Mouse (Mus musculus): Measurements from ENCODE around the gene Kcnj1.

Kcnj1 gene

GRCm38 (mm10) chr9:32445789-32446188 lies 73.5 kb downstream of the Kcnj1 start:
- DNase-seq (ENCODE audit: low spot score in 2 of 2), result peak in 1 of 2 experiments; percentile 21

- no peak for DNase-seq (ENCODE audit: low spot score in 2 of 2)
Observed at GRCm38 (mm10) chr9:32448766-32449165, 76.5 kb downstream of the Kcnj1 start.
